Mouse (Mus musculus) fat pad, adult 2 months (tissue): Measurements from ENCODE around the gene Fgfr2.
"Not testable (repeated sequence)": the region's sequence is repeated elsewhere in the genome, so short reads cannot be mapped to it uniquely, and the experiment has no call there.

Experiments
- DNase-seq: peaks from one replicate; pipeline ENCODE4 v3.0.0-alpha.2; 2011; ENCODE audit warnings: low read depth, low spot score; ENCODE audit errors: extremely low read depth

Fgfr2 gene

DNA sequence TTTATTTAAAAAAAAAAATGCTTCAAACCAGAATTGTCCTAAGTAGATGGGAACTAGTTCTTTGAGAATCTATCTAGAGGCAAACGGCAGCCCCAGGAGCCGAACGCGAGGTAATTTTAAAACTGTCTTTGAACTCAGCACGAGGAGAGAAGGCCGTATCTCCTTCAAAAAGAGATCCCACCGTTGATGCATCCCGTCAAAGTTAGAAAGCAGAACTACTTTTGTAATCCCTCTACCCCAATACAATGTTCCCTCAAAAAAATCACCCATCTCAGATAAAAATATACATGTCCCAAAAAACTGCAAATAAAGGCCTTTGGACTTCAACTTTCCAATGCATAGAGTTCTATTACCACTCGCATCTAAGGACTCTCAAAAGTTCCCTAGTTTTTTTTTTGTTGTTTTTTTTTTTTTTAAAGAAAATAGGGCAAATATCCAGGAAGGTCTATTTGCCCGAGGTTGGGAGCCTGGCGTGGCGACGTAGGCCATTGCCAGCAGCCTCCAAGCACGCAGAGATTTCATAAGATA, 2.0 kb downstream of the Fgfr2 start:
- DNase-seq: no peak

- DNase-seq: no peak
Measured at GRCm38 (mm10) chr7:133120221-133120751, 2.9 kb downstream of the Fgfr2 start.

DNA sequence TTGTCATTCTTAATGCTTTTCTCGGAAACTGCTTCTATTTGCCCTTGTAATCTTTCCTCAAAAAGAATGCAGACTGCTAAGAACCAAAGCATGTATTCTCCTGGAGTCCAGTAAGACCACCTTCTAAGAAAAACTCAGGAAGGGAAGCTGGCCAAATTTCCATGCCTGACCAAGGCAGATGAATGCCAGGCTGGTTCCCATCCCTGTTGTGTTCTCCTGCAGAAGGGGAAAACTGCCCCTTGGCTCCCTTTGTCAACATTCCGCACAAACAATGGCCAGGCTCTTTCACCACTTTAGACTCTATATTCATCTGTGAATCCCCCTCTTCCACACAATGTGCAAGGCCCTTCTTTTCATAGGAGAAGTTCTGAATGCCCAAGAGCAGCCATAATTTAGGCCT, 5.3 kb downstream of the Fgfr2 start:
- DNase-seq: no peak

DNA sequence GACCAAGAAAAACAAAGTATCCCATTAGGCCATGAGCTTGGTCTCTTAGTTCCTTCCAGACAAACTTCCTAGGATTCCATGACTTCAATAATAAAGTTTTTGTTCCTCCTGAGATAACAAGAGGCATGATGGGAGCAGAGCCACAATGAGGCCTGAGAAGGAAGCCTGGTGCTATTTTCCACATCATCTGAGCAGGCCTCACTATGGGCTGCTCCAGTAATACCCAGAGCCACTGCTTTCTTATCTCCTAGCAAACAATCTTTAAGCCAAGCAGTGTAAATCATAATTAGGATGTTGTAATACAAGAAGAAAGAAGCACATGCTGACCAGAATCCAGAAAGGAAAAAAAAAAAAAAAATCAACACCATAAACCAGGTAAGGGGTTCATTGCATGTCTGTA, 6.6 kb downstream of the Fgfr2 start:
- no peak for DNase-seq

DNA sequence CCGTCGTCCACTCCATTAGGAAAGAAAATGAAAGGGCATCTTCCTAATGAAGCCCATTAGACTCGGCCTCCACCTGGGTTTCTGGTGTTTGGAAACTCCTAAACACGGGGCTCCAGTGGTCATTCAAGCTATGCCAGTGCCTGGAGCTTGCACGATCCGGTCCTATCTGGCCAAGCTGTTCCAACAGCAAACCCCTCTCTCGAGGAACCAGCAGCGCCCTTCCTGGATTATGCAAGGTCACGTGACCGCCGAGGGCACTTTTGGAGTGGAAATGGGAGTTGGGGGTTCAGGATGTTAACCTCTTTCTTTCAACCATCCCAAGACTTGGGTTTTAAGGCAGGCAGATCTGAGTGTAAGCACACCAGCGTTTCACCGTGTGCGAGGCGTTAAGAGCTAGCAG, 7.3 kb downstream of the Fgfr2 start:
- no peak for DNase-seq

GRCm38 (mm10) chr7:133114847-133115470, 8.2 kb downstream of the Fgfr2 start:
- no peak for DNase-seq

GRCm38 (mm10) chr7:133113185-133113895, 9.8 kb downstream of the Fgfr2 start:
- no peak for DNase-seq

- no peak for DNase-seq
Measured at GRCm38 (mm10) chr7:133112351-133112831, 10.8 kb downstream of the Fgfr2 start.

- no peak for DNase-seq
Measured at GRCm38 (mm10) chr7:133109442-133109841, 13.7 kb downstream of the Fgfr2 start.

- DNase-seq: no peak
Measured at GRCm38 (mm10) chr7:133108695-133109094, 14.5 kb downstream of the Fgfr2 start.

GRCm38 (mm10) chr7:133102578-133102977, 20.6 kb downstream of the Fgfr2 start:
- DNase-seq: no peak

GRCm38 (mm10) chr7:133101070-133101469, 22.1 kb downstream of the Fgfr2 start:
- DNase-seq: no peak

GRCm38 (mm10) chr7:133100178-133100577, 23.0 kb downstream of the Fgfr2 start:
- no peak for DNase-seq

- no peak for DNase-seq
Measured at GRCm38 (mm10) chr7:133099266-133099665, 23.9 kb downstream of the Fgfr2 start.

- peak; percentile 92 for DNase-seq
Measured at GRCm38 (mm10) chr7:133098118-133098793, 24.9 kb downstream of the Fgfr2 start.

DNA sequence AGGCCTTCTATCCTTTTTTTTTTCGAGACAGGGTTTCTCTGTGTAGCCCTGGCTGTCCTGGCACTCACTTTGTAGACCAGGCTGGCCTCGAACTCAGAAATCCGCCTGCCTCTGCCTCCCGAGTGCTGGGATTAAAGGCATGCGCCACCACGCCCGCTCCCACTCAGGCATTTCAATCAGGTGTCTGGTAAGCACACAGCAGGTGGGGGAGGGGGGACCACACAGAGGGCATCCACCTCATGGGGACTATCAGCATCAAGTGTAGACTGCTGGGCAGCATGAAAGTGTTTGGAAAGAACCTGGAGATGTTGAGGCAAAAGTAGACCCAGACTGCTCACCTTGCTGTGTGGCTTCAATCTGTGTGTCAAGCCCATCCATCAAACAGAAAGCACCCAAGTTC, 27.5 kb downstream of the Fgfr2 start:
- not testable (repeated sequence) for DNase-seq

- no peak for DNase-seq
Measured at GRCm38 (mm10) chr7:133094711-133095495, 28.2 kb downstream of the Fgfr2 start.

DNA sequence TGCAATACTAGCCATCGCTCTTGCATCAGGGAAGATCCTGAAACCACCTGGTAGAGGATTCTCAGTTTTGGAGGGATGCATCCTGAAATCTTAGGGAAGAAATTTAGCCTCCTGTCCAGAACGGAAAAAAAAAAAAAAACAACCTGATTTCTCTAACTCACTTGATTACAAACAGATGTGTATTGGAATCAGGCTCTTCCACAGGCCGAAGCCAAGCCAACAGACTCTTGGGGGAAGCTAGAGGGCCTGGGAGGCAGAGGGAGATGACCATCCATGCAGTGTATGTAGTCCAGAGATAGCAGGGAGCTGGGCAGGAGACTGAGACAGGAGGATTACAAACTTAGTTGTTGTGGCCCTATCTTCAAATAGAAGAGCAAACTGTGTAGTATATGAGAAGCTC, 29.0 kb downstream of the Fgfr2 start:
- DNase-seq: no peak

GRCm38 (mm10) chr7:133093731-133094130, 29.4 kb downstream of the Fgfr2 start:
- no peak for DNase-seq

DNA sequence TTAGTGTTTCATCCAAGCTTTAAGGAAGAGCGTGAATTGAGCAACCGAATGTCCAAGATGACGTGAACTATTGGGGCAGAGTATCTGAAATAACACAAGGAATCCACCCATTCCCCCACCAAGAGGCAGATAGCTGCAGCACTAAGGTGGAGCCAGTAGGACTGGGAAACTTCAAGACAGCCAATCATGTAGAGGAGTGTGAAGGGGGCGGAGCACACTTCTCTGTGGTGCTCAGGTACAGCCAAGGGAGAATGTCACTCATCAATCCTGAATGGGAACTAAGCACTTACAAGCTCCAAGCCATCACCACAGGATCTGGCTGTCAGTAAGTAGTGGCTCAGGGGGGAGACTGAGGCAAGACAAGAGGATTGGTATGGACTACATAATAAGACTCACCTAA, 32.5 kb downstream of the Fgfr2 start:
- no peak for DNase-seq
